Mouse (Mus musculus): ENCODE measurements at regions not wholly inside any gene's neighbourhood (a gene's known extent, or its start where the extent isn't known, plus 50 kb on each side); places are given as distances from the start of the nearest gene placed in this dataset.
"Not testable (repeated sequence)": the region's sequence is repeated elsewhere in the genome, so short reads cannot be mapped to it uniquely, and the experiment has no call there.

DNA sequence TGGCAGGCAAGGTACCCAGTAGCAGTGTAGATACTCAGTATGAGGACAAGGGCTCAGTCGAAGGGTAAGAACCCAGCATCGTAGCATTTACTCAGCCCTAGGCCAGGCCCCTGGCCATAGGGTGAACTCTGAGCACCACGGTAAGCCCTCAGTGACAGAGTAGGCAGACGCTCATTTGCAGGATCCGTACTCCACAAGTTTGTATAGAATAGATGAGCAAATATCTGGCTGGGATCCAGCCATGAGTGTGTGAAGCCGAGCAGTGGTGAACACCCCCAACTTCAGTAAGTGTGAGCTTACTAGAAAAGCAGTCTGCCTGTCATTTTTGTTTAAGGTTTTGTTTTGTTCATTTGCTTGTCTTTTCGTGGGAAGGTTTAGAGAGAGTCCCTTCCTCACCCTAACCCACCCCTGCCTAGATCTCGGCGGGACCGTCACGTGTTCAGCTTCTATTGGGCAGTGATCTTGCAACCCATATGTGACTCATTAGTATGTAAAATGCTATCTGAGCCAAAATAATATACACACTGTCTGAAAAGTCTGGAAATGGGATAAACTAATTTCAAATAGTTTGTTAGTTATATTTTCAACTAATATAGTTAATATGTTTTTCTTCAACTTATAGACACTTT is 76.3 kb downstream of the Gm5447 start:
- no peak for DNase-seq (ENCODE audit: low read depth)

DNA sequence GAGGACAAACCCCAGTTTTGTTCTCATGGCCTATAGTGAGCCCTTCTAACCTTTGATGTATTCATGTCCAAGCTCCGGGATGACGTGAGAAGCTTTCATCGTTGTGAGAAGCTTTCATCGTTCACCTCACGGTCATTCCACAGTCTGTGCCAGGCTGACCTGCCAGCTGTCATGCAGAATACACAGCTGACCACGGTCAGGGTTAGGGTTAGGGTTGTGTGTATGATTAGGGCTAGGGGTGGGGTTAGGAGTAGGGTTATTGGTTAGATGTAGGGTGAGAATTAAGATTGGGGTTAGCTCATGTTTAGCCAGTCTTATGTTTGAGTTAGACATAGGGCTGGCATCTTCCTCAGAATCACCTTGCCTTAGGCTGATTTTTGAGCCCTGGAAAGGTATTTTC is 77.6 kb downstream of the Gm5447 start:
- DNase-seq (ENCODE audit: low read depth), result not testable (repeated sequence)

DNA sequence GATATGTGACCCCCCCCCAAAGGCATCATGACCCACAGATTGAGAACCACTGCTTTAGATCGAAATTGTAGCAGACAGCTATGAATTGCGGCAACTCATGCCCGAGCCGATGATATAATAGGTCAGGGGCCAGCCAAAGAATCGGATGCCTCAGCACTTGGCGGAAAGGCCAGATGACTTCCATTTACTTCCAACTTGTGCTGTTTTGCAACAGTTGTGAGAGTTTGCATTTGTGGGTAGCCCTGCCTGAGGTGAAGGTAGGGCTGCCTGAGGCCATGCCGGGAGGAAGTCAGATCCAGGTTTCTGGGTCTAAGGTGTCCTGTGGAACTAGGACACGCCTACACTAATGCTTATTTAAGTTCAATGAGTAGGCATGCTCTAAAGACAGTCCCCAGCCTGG is 80.4 kb downstream of the Gm5447 start:
- no peak for DNase-seq (ENCODE audit: low read depth)

DNA sequence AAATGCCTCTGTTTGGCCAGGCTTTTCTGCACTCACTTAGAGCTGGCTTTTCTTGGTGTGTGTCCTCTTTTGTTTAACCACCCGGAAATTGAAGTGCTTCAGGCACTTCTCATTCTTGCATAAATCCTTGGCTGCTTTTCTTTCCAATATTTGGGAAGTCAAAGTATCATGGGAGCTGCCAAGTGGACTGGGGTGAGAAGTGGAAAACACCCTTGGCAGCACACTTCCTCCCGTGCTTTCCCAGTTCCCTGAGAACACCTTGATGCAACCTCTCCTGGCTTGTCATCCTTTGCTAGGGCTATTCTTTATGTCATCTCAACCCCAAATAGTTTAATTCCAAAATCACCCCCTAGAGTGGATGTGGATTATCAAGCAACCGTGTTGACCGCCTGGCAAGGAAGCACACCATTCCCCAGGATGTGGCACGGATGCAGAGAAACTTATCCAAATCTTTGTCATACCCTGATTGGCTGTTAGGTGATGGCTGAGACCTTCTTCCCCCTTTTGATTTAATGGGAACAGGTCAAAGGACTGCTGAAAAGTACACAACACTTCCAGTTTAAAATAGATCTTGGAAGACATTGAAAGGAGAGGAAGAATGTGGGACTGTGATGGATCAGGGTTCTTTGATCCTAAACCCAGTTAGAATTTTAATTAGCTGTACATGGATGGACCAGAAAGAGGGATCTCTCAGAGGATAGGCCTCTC is 81.5 kb downstream of the Gm5447 start:
- DNase-seq (ENCODE audit: low read depth), result no peak

DNA sequence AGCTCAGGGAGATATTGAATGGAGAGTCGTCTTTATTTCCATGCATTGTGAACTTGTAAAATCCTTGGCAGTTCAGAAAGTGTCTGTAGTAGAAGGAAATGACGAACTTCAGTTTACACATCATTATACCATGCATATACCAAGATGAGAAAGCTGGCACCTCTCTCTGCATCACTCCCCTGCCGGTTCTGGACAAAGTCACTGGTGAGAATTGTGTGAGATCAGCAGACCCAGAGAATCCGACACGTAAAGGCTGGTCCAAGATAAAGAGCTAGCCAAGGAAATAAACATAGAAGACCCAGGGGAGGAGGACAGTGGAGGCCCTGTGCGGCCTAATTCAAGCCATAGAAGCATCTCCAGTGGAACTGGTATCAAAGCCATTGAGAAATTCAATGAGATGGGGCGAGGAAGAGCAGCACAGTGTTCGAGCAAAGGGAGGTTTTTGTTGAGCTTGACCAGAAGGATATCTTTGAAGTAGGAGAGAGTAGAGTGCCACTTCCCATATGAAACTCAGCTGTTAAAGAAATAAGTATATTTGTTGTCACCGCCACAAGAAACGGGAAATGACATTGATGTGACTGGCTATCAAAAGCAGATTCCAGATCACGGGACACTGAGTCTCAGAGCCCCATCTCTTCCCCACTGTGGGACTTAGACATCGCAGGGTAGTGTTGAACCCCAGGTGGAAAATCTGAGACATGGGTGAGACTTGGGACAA is 82.3 kb downstream of the Gm5447 start:
- no peak for DNase-seq (ENCODE audit: low read depth)

DNA sequence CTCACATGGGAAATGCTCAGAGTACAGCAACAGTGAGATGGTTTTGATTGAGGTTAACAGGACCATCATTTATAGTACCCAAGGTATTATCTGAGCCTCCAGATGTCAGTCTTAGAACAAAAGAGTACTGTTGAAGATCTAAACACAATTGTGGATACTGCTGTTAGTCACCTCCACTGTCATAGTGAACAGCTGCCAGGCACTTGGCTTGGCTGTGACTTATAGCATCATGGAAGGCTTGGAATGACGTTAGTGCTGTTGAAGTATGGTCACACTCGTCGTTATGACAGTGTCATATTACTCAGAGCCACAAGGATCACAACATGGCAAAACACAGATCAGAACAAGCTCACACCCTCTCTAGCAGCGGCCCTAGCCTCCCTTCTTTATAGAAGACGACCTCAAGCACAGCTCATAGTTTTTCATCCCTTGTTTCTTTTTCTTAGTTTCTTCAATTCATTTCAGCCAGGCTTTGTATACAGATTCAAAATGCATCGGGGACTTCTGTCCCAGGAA is 87.0 kb downstream of the Gm5447 start:
- no peak for DNase-seq (ENCODE audit: low read depth)

DNA sequence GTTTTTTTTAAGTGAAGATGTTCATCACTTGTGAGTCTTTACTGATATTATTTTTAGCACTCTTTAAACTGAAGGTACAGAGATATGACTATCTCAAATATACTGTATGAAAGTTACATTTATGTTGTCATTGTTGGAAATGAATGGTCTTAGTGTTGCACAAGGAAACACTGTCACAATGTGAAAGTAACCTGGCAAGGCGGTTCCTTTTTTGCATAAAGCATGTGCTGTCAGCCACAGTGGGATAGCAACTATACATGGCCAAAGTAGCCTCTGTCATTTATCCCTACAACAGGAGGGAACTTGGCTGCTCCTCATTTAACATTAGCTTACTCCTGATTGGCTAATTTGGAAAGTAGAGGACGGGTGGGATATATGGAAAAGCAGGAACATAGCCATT is 94.3 kb downstream of the Gm5447 start:
- DNase-seq (ENCODE audit: low read depth), result no peak

DNA sequence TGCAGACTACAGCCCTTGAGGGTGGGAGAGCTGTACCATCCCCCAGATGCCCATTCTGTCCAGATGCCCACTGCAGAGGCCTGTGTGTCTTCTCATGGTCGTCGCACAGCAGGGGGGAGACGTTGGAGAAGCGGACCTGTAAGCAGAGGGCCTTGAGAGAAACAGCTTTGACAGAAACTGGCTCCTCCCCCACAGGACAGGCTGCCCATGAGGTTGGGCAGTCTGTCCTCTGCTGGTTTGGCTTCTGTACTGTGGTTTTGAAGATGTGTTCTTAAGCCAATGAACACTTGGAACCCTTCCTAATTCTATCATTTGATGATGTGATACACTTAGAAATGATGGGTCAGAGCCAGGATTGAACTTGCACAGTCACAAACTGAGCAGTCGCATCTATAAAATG is 102.5 kb downstream of the Gm5447 start:
- DNase-seq (ENCODE audit: low read depth), result no peak

DNA sequence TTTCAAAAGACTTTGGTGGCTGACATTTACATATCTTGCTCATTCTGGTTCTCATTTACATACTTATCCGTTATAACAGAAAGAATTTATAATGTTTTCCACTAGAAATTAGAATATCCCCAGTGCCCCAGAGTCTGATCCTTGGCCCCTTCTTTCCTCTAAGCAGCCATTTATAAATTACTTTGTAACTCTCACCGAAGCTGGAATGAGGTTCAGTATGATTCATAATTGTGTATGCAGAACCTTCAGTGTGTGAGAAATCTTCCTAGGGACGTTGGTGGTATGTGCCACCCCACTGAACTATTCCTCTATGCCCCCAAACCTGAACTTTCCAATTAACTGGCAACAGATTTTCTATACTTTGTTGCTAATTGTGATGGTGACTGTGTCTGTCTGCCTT is 104.7 kb downstream of the Gm5447 start:
- no peak for DNase-seq (ENCODE audit: low read depth)

DNA sequence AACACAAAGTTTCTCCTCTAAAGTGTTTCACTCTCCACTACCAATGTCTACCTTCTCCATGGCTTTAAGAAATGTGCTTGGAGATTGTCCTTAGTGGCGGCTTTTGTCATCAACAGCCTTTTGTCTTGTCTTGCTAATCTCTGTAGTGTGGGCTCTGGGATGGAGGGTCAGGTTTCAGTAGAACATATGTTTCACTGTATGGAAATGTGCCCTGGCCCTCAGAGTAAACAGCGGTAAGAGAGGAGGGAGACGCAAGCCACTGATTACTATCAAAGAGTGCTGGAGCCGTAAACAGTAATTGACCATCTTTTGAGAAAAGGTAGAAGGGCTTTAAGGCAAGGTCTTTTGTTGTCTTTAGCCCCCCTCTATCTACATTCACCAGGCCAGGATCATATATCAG is 106.2 kb downstream of the Gm5447 start:
- no peak for DNase-seq (ENCODE audit: low read depth)

DNA sequence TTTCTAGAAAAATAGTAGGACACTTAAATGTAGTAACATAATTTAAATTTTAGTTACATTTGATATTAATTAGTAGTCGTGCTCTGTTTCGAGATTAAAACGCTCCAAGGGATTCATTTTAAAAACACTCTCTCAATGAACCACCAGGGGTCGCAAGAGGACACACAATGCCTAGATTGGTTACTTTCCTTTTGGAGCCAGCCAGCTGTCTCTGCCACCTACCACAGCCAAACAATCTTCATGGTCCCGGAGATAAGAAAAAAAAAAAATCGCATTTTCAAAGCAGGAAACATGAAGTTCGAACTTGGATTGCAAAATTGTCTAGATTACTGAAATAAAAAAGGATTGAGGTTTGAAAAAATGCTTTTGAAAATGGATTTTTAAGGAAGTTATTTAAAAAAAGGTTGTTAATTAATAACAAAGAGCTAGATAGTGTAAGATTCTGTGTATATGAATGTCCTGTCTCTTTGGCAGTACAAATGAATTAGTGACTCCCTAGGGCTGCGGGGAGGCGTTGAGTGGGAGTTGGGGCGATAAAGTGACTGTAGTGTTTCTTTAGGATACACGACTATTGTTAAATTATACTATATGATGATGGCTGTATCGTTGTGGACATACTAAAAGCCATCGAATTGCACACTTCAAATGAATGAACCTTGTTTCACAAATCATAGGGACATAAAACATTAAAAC is 108.6 kb downstream of the Gm5447 start:
- peak; percentile 58 for DNase-seq (ENCODE audit: low read depth)

DNA sequence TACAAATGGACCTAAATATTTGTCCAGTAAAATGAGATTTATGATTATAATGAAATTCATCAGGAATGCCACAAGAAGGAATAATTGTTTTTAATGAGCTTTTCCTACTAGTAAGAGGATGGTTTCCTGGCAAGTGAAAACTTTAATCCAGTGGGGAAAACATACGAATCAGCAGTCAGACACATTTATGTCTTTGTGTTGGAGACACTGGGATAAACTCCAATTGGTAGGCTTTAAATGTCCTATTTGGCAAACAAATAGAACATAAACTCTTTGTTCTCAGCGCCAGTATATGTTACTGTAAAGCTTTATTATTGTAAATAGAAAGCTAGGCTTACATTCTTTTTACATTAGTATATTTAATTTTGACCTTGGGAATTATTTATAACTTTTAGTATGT is 127.0 kb downstream of the Gm5447 start:
- no peak for DNase-seq (ENCODE audit: low read depth)

DNA sequence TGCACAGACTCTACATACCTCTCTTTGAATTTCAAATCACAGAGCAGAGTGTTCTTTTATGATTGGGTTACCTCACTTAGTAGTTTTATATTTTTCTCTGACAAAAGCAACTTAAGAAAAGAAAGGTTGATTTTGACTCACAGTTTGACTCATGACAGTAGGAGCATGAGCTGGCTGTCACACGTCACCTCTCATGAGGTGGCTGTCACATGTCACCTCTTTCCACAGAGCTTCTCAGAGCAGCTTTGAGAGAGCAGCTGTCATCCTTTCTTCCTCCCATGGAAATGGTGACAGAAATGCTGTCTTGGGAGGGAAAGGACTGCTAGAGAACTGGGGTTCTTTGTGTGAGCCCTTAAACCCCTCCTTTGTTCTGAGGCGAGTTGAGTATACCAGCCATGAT is 133.4 kb downstream of the Gm5447 start:
- no peak for DNase-seq (ENCODE audit: low read depth)

DNA sequence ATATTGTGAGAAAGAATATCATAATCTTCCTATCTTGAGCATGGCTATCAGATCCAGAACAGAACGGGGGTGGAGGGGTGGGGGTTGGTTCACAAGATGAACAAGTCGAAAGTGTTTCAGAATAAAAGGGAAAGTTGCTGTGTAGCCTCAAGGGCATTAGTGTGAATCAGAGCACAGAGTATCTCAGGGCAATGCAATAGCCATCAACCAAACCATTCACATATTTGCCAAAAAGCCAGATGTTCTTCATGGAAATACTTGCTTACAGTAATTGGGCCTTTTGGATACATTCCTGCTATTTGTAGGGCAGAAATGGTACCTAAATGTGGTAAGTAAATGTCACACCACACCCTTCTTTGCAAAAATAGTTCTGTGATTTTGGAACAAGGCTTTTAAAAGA is 135.2 kb downstream of the Gm5447 start:
- DNase-seq (ENCODE audit: low read depth), result no peak

DNA sequence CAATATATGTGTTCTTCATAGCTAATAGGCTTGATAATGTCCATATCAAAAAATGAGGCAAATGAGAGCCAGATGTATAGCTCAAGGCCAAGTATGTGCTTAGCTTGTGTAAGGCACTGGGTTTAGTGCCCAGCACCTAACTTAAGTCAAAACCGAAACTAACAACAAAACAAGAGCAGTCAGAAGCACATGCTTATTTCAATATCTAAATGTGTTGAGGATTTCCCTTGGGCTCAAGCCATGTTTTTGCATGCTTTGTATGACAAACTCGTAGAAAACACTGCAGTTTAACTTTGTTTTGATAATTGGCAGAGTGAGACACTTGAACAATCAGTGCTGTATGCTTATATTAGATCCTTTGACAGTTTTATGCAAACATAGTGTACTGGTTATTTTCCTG is 148.7 kb downstream of the Gm5447 start:
- no peak for DNase-seq (ENCODE audit: low read depth)

DNA sequence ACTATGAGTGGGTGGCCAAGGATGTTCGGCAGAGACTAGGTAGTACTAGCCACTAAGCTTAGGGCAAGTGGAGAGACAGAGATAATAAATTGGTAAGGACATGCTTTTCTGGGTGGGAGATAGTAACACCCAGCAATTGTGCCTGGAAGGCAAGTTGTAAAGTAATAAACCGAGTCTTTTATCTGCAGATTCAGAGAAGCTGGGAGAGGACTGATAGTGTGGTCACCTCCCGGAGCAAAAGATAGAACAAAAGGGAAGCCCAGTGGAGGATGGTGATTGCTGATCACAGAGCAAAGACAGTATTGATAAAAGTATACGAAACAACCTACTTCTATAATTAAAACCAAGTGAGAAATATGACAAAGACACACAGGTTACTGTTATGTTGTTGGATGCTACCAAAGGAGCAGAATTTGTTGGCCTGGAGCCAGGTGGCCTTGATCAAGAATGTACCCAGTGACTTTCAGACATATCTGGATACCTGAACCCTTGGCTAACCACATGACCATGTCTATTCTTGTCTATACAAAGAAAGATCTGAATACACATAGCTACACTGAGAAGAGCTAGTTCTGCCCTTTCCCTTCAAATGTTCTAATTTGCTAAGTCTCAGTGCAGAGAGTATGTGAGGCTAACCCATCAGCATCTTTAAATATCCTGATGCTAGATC is 150.7 kb downstream of the Gm5447 start:
- DNase-seq (ENCODE audit: low read depth), result no peak

DNA sequence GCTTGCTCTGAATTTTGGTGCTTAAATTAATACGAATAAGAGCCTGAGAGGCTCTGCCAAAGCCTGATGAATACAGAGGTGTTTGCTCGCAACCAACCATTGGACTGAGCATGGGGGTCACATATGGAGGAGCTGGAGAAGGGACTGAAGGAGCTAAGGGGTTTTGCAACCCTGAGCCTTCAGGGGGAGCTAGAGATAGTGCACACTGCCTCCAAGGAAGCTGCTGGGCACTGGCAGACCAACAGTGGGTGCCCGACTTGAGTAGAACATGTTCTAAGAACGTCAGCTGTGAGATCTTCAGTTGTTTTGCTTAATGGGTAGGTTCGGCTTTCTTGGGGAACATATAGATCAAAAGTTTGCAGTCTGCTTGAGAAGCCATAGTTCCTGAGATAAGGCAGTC is 158.5 kb downstream of the Gm5447 start:
- peak; percentile 6 for DNase-seq (ENCODE audit: low read depth)

DNA sequence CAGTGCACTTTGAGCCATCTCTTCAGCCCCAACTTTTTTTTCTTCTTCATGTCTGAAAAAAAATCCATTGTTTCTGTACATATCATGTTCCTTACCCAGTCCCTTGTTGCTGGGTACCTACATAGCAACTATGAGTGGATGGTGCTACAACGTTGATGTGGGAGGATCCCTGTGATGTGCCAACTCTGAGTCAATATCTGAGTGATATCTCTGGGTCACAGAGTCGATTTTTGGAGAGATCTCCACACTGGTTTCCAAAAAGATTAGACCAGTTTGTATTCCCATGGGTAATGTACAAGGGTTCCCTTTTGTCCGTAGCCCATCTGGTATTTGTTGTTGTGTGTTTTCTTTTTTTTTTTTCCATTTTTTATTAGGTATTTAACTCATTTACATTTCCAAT is 165.7 kb downstream of the Gm5447 start:
- no peak for DNase-seq (ENCODE audit: low read depth)

DNA sequence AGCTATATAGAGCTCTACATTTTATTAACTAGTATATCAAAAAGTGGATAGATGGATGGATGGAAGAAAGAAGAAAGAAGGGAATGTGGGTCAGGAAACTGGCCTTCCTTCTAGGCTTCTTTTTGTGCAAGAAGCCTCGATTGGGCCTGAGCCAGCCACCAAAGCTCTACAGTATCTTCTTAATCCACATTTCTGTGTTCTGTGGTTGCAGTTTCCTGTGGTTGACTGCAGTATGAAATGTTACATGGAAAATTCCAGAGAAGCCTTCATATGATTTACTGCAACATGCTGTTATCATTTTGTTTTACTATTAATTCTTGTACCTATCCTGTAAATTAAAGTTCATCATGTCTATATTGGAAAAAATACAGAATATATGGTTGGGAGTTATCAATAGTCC is 173.3 kb downstream of the Gm5447 start:
- DNase-seq (ENCODE audit: low read depth), result no peak

DNA sequence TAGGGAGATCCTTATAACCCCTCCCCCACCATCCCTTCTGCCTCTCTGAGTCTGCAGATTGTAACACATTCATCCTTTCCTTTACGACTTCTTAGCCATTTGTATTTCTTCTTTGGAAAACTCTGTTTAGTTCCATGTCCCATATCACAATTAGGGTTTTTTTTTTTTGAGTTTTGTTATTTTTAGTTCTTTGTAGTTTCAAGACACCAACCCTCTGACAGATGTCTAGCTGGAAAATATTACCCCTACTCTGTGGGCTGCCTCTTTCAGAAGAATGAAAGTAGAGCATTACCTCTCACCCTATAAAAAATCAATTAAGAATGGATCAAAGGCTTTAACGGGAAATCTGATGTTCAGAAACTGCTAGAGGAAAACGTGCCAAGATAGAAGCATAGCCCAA is 180.1 kb downstream of the Gm5447 start:
- no peak for DNase-seq (ENCODE audit: low read depth)

DNA sequence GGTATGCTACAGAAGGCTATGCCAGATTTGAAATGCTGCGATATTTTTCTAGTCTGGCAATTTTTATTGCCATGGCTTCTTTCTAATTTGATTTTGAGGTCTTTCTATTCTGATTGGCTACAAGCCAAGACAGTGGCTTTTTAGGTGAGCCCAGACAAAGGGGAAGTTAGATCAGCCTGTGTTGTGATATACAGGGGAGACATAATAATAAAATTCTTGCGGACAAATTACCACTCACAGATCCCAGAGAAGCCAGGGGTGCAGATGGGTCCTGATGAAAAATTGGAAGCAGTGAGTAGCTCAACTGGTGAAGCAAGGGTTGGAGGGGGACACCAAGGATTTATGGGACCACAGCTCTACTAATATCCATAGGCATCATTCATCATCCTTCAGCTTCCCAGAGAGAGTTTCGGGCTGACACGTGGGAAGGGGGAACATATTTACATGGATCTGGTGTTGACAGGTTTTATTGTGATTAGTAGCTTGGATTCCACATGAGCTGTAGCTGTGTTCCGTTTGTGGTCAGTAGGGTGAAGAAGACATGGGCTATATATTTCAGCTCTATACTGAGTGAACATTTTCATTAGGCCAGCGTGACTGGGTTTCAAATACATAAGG is 190.0 kb downstream of the Gm5447 start:
- no peak for DNase-seq (ENCODE audit: low read depth)

DNA sequence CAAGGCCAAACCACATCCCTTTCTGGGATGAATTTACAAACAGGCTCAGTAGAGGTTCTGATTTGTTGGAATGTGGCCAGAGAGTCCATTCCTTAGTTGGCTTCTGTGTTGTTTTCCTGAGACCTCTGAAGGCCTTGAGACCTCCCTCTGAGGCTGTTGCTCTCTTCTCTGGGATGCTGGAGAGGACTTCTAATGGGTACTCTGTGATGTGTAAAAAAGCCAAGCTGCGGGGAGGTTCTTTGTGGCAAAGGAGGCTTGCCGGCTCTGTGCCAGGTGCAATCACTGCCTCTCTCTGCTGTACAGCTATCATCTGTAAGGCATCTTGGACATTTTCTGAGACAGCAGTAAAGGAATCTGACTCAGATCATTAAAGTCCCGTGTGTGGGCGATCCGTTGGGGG is 192.3 kb downstream of the Gm5447 start:
- DNase-seq (ENCODE audit: low read depth), result no peak

Measured in c-Kit-positive CD71-negative TER-119-negative erythroid progenitor cells, embryonic 14.5 days (primary cell).